Mouse (Mus musculus) hindbrain, embryonic 14.5 days (tissue): ENCODE results near the gene Alk. TPM values are rescaled to one million over a fixed set of nuclear protein-coding genes. Genes with fewer than 3 reads are reported as not detected.

Source experiments
- ATAC-seq: fragments of 200-750 bp; cut with Nextera tagmentation; 2 replicates; pipeline ENCODE4 v1.8.0; 2017; ENCODE audit warnings: moderate number of reproducible peaks, mild to moderate bottlenecking, moderate TSS enrichment, moderate library complexity; ENCODE audit not compliant: low FRiP score
- DNase-seq: peaks from one replicate; pipeline ENCODE4 v3.0.0-alpha.2; 2015; ENCODE audit warnings: low spot score
- H3K27ac ChIP-seq: fragments of 300-500 bp; sonication (generic); 2 replicates; pipeline ENCODE4 v1.5.1; 2014; ENCODE audit warnings: mild to moderate bottlenecking, moderate library complexity
- H3K27me3 ChIP-seq: fragments of 300-500 bp; sonication (generic); 2 replicates; pipeline ENCODE4 v1.6.1; 2014; ENCODE audit warnings: mild to moderate bottlenecking, low read length, mixed read lengths; ENCODE audit not compliant: control insufficient read depth, insufficient read depth
- H3K36me3 ChIP-seq: fragments of 300-500 bp; sonication (generic); replicated peaks from 2 replicates; pipeline ENCODE4 v1.6.1; 2014; ENCODE audit not compliant: control insufficient read depth, insufficient read depth
- H3K4me1 ChIP-seq: fragments of 300-500 bp; sonication (generic); replicated peaks from 2 replicates; pipeline ENCODE4 v1.6.1; 2014; ENCODE audit warnings: antibody characterized with exemption, low read length, mixed read lengths; ENCODE audit not compliant: control insufficient read depth, insufficient read depth
- H3K4me2 ChIP-seq: fragments of 300-500 bp; sonication (generic); replicated peaks from 2 replicates; pipeline ENCODE4 v1.6.1; 2014; ENCODE audit warnings: mild to moderate bottlenecking, moderate library complexity
- H3K4me3 ChIP-seq: fragments of 300-500 bp; sonication (generic); replicated peaks from 2 replicates; pipeline ENCODE4 v1.5.1; 2014; ENCODE audit warnings: mild to moderate bottlenecking, low read length
- H3K9ac ChIP-seq: fragments of 300-500 bp; sonication (generic); 2 replicates; pipeline ENCODE4 v1.6.1; 2014
- H3K9me3 ChIP-seq: fragments of 300-500 bp; sonication (generic); 2 replicates; pipeline ENCODE4 v1.6.1; 2016; ENCODE audit warnings: low read length; ENCODE audit not compliant: control insufficient read depth
- WGBS: fragments of 180-500 bp; shearing (Covaris S2); extraction: QIAGEN DNeasy Blood & Tissue Kit; methylation state at CpG from one replicate; pipeline ENCODE4 v1.1.7; 2014; 5-methylcytosine and 5-hydroxymethylcytosine counted together
- polyA plus RNA-seq: library from polyadenylated mRNA; unstranded; fragments of >200 nt; fragmentation: Nextera tagmentation; extraction: Ambion mirVana; gene quantifications from 2 replicates; pipeline ENCODE4 v1.2.1, GENCODE M21; 2014

The Alk gene
- polyA plus RNA-seq, 1 experiment from 2014 or later = 3.2 TPM

- Histone ChIP-seq H3K27ac (no peak overlapping the region), H3K27me3 (no peaks in the 10 kb centered on the region), H3K4me3 (no peak overlapping the region), H3K9ac (no peak overlapping the region), H3K4me1 (no peaks in the 10 kb centered on the region), H3K4me2 (no peak overlapping the region), H3K9me3 (no peaks in the 10 kb centered on the region), H3K36me3 (no peaks in the 10 kb centered on the region)
- no peak for ATAC-seq
- DNase-seq = no peak
Measured at GRCm38 (mm10) chr17:72319576-72319975, 284.9 kb downstream of the Alk start.

GRCm38 (mm10) chr17:72299651-72300050, 304.8 kb downstream of the Alk start:
- DNase-seq (no peak), ATAC-seq (no peak)
- H3K4me2 ChIP-seq = no peak overlapping the region
- H3K9me3 ChIP-seq = no peaks in the 10 kb centered on the region
- H3K27ac ChIP-seq = no peak overlapping the region
- no peaks in the 10 kb centered on the region for H3K36me3 ChIP-seq
- no peaks in the 10 kb centered on the region for H3K4me1 ChIP-seq
- H3K4me3 ChIP-seq = no peak overlapping the region
- 93% methylated on average over 5 of the region's 5 CpGs for WGBS
- H3K9ac ChIP-seq = no peak overlapping the region
- H3K27me3 ChIP-seq = no peaks in the 10 kb centered on the region

- Histone ChIP-seq H3K9ac (no peak overlapping the region), H3K4me3 (no peak overlapping the region), H3K27ac (no peak overlapping the region), H3K36me3 (no peaks in the 10 kb centered on the region), H3K4me1 (no peaks in the 10 kb centered on the region), H3K9me3 (no peaks in the 10 kb centered on the region), H3K4me2 (no peak overlapping the region), H3K27me3 (no peaks in the 10 kb centered on the region)
- 93% methylated on average over 1 of the region's 1 CpGs for WGBS
- DNase-seq (no peak), ATAC-seq (no peak)
Measured at GRCm38 (mm10) chr17:72296349-72296748, 308.1 kb downstream of the Alk start.

DNA sequence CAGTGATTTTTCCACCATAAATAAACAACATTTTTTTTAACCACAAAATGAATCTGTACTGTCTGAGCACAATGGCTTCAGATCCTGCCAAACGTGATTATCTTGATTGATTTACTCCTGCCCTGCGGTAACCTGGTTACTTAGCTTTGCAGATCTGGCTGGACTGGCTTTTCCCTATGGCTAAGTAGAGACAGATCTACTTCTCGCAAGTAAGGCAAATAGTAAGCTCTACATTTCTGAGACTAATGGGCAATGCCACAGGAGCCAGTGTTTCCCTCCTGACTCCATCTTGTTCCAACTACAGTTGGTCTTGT, 311.2 kb downstream of the Alk start:
- H3K36me3 ChIP-seq = no peaks in the 10 kb centered on the region
- H3K27me3 ChIP-seq = no peaks in the 10 kb centered on the region
- H3K9ac ChIP-seq = no peak overlapping the region
- H3K4me1 ChIP-seq = no peaks in the 10 kb centered on the region
- H3K4me3 ChIP-seq = no peak overlapping the region
- H3K9me3 ChIP-seq = no peaks in the 10 kb centered on the region
- H3K4me2 ChIP-seq = no peak overlapping the region
- no peak for ATAC-seq
- WGBS = 67% methylated on average over 3 of the region's 3 CpGs
- no peak overlapping the region for H3K27ac ChIP-seq
- no peak for DNase-seq

- 93% methylated on average over 6 of the region's 6 CpGs for WGBS
- Histone ChIP-seq H3K9me3 (no peaks in the 10 kb centered on the region), H3K9ac (no peak overlapping the region), H3K27ac (no peak overlapping the region), H3K4me1 (no peaks in the 10 kb centered on the region), H3K36me3 (no peaks in the 10 kb centered on the region), H3K4me2 (no peak overlapping the region), H3K4me3 (no peak overlapping the region), H3K27me3 (no peaks in the 10 kb centered on the region)
- no peak for ATAC-seq
- no peak for DNase-seq
Measured at GRCm38 (mm10) chr17:72292444-72293266, 311.8 kb downstream of the Alk start.

- 10% methylated on average over 3 of the region's 3 CpGs for WGBS
- no peaks in the 10 kb centered on the region for H3K4me1 ChIP-seq
- no peak overlapping the region for H3K9ac ChIP-seq
- H3K36me3 ChIP-seq = no peaks in the 10 kb centered on the region
- H3K27me3 ChIP-seq = no peaks in the 10 kb centered on the region
- H3K27ac ChIP-seq = no peak overlapping the region
- no peaks in the 10 kb centered on the region for H3K9me3 ChIP-seq
- DNase-seq = no peak
- H3K4me2 ChIP-seq = no peak overlapping the region
- no peak overlapping the region for H3K4me3 ChIP-seq
- ATAC-seq = no peak
Measured at GRCm38 (mm10) chr17:72285961-72286360, 318.5 kb downstream of the Alk start.

- no peak for DNase-seq
Measured at GRCm38 (mm10) chr17:72278296-72278695, 326.1 kb downstream of the Alk start.

DNA sequence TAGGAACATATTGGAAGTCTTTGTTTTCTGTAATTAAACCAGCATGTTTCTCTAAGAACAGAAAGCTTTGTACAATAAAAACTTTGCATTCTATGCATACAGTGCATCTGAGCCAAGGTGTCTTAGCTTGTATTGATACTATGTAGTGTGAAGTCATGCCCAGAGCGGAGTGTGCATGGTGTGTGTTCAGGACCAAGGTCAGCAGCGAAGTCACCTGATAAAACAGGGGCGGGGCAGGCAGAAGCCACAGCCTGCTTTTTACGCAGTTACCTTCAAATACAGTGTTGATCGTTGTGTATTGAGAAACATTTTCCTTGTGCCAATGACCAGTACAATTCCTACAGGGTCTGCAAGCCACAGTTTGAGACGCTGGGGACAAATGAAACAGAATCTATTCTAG, 327.6 kb downstream of the Alk start:
- Histone ChIP-seq H3K9ac (no peak overlapping the region), H3K36me3 (no peaks in the 10 kb centered on the region), H3K4me1 (no peaks in the 10 kb centered on the region), H3K27ac (no peak overlapping the region), H3K4me3 (no peak overlapping the region), H3K4me2 (no peak overlapping the region), H3K27me3 (no peaks in the 10 kb centered on the region), H3K9me3 (0 out of 2 replicates have a peak, but pooled peaks cover 11% of the 10 kb centered on the region)
- DNase-seq (no peak), ATAC-seq (no peak)
- 79% methylated on average over 6 of the region's 6 CpGs for WGBS

More at GRCm38 (mm10) chr17:72278296-72278695, 326.1 kb downstream of the Alk start:
- Histone ChIP-seq H3K36me3 (no peaks in the 10 kb centered on the region), H3K4me1 (no peaks in the 10 kb centered on the region), H3K4me2 (no peak overlapping the region), H3K9me3 (0 out of 2 replicates have a peak, but pooled peaks cover 11% of the 10 kb centered on the region), H3K4me3 (no peak overlapping the region), H3K9ac (no peak overlapping the region), H3K27ac (no peak overlapping the region), H3K27me3 (no peaks in the 10 kb centered on the region)
- no peak for ATAC-seq

DNA sequence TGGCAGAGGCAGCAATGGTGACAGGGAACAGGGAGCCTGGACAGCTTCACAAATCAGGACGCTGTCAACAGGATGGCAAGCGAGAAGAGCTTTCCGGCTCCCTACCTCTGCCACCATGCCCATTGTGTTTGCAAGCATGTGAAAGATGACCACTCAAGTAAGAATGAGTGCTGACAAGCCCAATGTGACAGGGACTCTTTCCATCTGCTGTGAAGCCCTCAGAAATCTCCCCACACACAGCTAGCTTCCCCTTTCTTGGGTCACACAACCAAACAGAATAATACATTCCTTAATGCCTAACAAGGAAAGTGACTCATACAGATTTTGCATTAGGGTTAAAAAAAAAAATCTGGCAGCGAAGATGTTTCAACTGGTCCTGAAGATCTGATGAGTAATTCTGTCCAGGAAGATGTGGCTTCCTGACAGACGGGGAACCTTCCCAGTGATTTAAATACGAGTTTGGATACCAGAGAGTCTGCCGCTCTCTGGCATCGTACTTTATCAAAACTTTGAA, 329.0 kb downstream of the Alk start:
- Histone ChIP-seq H3K27ac (no peak overlapping the region), H3K4me3 (no peak overlapping the region), H3K4me1 (no peaks in the 10 kb centered on the region), H3K27me3 (no peaks in the 10 kb centered on the region), H3K4me2 (no peak overlapping the region), H3K9ac (no peak overlapping the region), H3K9me3 (0 out of 2 replicates have a peak, but pooled peaks cover 11% of the 10 kb centered on the region), H3K36me3 (no peaks in the 10 kb centered on the region)
- ATAC-seq = no peak
- no peak for DNase-seq
- 80% methylated on average over 8 of the region's 8 CpGs for WGBS
